Mouse (Mus musculus): ENCODE measurements around the gene Tes.

GRCm38 (mm10) chr6:17065791-17066169 lies 831 bp downstream of the Tes start:
- TF ChIP-seq EP300 (IDR thresholded peaks at IDR 0.05; ENCODE audit: low read depth) (no peak), CTCF (IDR thresholded peaks at IDR 0.05; ENCODE audit: low read depth) (no peak)
